Mouse (Mus musculus): ENCODE results near the gene Camkmt. TPM values are rescaled to one million over a fixed set of nuclear protein-coding genes. Genes with fewer than 3 reads are reported as not detected.

The Camkmt gene
- total RNA-seq, 2 experiments from 2014 or later, result 0.84 TPM

DNA sequence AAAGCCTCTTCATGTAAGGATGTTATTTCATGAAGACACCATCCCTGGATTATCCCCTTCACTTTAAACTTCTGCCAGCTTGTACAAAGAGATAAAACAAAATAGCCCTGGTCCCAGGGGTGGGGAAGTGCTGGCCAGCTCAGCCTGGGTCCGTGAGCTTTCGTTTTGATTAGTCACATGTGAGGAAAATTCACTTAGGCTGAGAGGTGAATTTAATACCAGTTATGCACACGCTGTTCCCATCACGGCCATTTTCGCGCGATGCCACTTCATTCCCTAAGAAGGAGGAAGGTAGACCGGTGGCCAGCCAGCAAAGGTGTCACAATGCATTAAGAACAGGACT, 284.5 kb downstream of the Camkmt start:
- TF ChIP-seq CTCF (IDR thresholded peaks at IDR 0.05), result no peak
- H3K4me3 ChIP-seq, result no peak overlapping the region; the same call in 1 of the 2 replicates
- H3K27ac ChIP-seq, result no peak overlapping the region
- intact Hi-C loops (cut with DNase I), result no loop called here
- no peak for DNase-seq

DNA sequence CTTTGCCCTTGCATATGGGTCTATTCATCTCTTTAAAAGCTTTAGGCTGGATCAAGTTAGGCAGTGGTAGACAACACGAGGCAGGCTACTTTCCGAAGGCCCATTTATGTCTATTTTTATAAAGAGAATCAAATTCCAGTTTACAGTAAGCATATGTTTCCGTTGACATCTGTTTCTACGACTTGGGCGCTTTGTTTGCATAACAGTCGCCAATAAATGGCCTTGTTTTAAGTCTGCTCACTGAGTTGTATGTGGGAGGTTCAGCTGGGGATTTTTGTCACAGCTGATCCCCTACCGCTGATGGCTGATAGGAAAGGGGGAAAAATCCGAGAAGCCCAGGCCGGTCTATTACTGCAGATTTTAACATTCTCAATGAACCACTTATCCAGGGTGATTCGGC, 285.2 kb downstream of the Camkmt start:
- DNase-seq, result no peak
- Histone ChIP-seq H3K27ac (no peak overlapping the region), H3K4me3 (no peak overlapping the region)
- intact Hi-C loops (cut with DNase I), result no loop called here
- TF ChIP-seq CTCF (IDR thresholded peaks at IDR 0.05), result no peak

GRCm38 (mm10) chr17:85377496-85377895, 287.1 kb downstream of the Camkmt start:
- intact Hi-C loops (cut with DNase I), result no loop called here
- DNase-seq, result no peak
- H3K4me3 ChIP-seq, result no peak overlapping the region
- TF ChIP-seq CTCF (IDR thresholded peaks at IDR 0.05), result no peak
- H3K27ac ChIP-seq, result no peak overlapping the region

DNA sequence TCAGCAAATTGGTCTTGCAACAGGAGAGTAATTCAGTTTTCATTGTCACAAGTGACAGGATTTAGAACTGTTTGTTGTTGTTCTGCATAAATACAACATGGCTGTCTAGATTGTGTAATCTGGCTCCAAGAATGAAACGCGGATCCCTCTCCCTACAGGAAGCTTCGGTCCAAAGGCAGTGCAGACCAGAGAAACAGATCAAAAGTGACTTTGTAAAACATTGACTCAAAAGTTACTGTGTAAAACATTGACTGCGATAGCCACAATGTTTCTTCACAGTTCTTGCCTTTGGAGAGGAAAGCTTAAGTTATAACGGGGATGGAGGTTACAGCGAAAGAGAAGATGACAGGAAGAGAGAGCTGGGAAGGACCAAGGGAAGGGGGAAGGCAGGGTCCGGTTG, 288.7 kb downstream of the Camkmt start:
- intact Hi-C loops (cut with DNase I), result no loop called here
- no peak for TF ChIP-seq CTCF (IDR thresholded peaks at IDR 0.05)
- Histone ChIP-seq H3K27ac (no peak overlapping the region), H3K4me3 (no peak overlapping the region)
- no peak for DNase-seq

GRCm38 (mm10) chr17:85381578-85382223, 291.3 kb downstream of the Camkmt start:
- TF ChIP-seq CTCF (IDR thresholded peaks at IDR 0.05), result no peak
- DNase-seq, result no peak
- H3K4me3 ChIP-seq, result no peak overlapping the region
- intact Hi-C loops (cut with DNase I), result no loop called here
- H3K27ac ChIP-seq, result no peak overlapping the region

- intact Hi-C loops (cut with DNase I), result no loop called here
- no peak for DNase-seq
- H3K27ac ChIP-seq, result no peak overlapping the region
- TF ChIP-seq CTCF (IDR thresholded peaks at IDR 0.05), result no peak
- no peak overlapping the region for H3K4me3 ChIP-seq
These were observed 292.0 kb downstream of the Camkmt start for GRCm38 (mm10) chr17:85382344-85382743.

GRCm38 (mm10) chr17:85382906-85383305, 292.6 kb downstream of the Camkmt start:
- intact Hi-C loops (cut with DNase I), result no loop called here
- Histone ChIP-seq H3K27ac (no peak overlapping the region), H3K4me3 (no peak overlapping the region)
- DNase-seq, result no peak
- TF ChIP-seq CTCF (IDR thresholded peaks at IDR 0.05), result no peak

- Histone ChIP-seq H3K27ac (no peak overlapping the region), H3K4me3 (no peak overlapping the region)
- TF ChIP-seq CTCF (IDR thresholded peaks at IDR 0.05), result no peak
- DNase-seq, result no peak
- intact Hi-C loops (cut with DNase I), result no loop called here
These were observed 302.9 kb downstream of the Camkmt start for GRCm38 (mm10) chr17:85393091-85393890.

DNA sequence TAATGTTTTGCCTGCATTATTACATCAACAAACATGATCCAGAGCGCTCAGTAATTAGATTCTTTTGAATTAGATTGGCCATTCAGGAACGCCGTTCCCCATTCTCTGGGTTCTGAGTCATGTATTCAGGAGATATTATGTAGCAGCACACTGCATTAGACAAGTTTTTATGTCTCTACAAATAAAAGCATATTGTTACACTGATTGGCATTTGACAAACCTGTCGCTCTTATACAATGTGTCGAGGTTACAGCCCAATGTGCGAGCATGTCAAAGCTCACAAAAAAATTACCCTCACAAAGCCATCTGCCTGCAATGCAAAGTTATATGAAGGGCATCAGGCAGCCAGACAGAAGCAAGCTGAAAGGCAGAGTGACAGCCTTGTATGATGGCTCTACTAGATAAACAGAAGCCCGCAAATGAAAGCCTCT, 303.6 kb downstream of the Camkmt start:
- Histone ChIP-seq H3K4me3 (no peak overlapping the region), H3K27ac (no peak overlapping the region)
- no peak for TF ChIP-seq CTCF (IDR thresholded peaks at IDR 0.05)
- intact Hi-C loops (cut with DNase I), result no loop called here
- no peak for DNase-seq

GRCm38 (mm10) chr17:85395502-85395901, 305.1 kb downstream of the Camkmt start:
- intact Hi-C loops (cut with DNase I), result no loop called here

GRCm38 (mm10) chr17:85400751-85401150, 310.4 kb downstream of the Camkmt start:
- no peak for TF ChIP-seq CTCF (IDR thresholded peaks at IDR 0.05)
- no peak overlapping the region for H3K4me3 ChIP-seq
- no peak overlapping the region for H3K27ac ChIP-seq
- intact Hi-C loops (cut with DNase I), result no loop called here
- DNase-seq, result no peak

More at GRCm38 (mm10) chr17:85395502-85395901, 305.1 kb downstream of the Camkmt start:
- H3K27ac ChIP-seq, result no peak overlapping the region; the same call in 1 of the 2 replicates
- H3K4me3 ChIP-seq, result peak overlapping the region; percentile 38
- no peak for DNase-seq
- TF ChIP-seq CTCF (IDR thresholded peaks at IDR 0.05), result no peak

GRCm38 (mm10) chr17:85405161-85405560, 314.8 kb downstream of the Camkmt start:
- Histone ChIP-seq H3K4me3 (no peak overlapping the region), H3K27ac (no peak overlapping the region)
- TF ChIP-seq CTCF (IDR thresholded peaks at IDR 0.05), result no peak
- intact Hi-C loops (cut with DNase I), result no loop called here
- no peak for DNase-seq

DNA sequence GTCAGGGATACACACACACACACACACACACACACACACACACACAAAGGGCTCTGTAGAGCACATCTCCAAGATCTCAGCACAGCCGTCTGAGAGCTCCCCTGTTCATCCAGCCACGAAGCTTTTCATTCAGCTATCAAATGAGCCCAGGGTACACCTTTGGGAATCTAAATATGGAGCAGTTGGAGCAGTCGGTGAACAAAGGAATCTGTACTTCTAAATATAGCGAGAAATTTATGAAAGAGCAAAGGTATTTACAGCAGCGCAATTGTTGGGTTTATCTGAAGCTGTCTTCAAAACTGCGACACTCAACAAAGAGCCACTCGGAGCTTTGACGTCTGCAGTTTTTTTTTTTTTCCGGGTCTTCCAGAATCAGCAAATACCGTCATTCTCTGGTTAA, 315.8 kb downstream of the Camkmt start:
- Histone ChIP-seq H3K27ac (no peak overlapping the region), H3K4me3 (no peak overlapping the region)
- intact Hi-C loops (cut with DNase I), result no loop called here
- TF ChIP-seq CTCF (IDR thresholded peaks at IDR 0.05), result no peak
- DNase-seq, result no peak

- TF ChIP-seq CTCF (IDR thresholded peaks at IDR 0.05), result no peak
- H3K4me3 ChIP-seq, result no peak overlapping the region
- peak; percentile 71 for DNase-seq
- no peak overlapping the region for H3K27ac ChIP-seq
- intact Hi-C loops (cut with DNase I), result no loop called here
These were observed 338.5 kb downstream of the Camkmt start for GRCm38 (mm10) chr17:85428831-85429230.

All from gastrocnemius, adult 2 months (tissue).